Mouse (Mus musculus): Measurements from ENCODE around the gene Canx. TPM values are rescaled to one million over a fixed set of nuclear protein-coding genes. Genes with fewer than 3 reads are reported as not detected.

Gene Canx
- polyA plus RNA-seq, 1 experiment = 79.1 TPM

GRCm38 (mm10) chr11:50285263-50285662, 40.2 kb downstream of the Canx start:
- H3K4me1 ChIP-seq = peaks cover 81% of the 10 kb centered on the region
- peaks cover 7% of the 10 kb centered on the region; the same call in 1 of the 2 replicates for H3K9me3 ChIP-seq
- TF ChIP-seq GATA1 (IDR thresholded peaks at IDR 0.05; ENCODE audit: borderline replicate concordance, low read length) (no peak), FLI1 (IDR thresholded peaks at IDR 0.05; ENCODE audit: low read length) (no peak)
- no peaks in the 10 kb centered on the region for H3K27me3 ChIP-seq (replicated peaks)
- H3K4me3 ChIP-seq (replicated peaks) = no peak overlapping the region
- H3K36me3 ChIP-seq (replicated peaks; ENCODE audit: low read length) = peaks cover 73% of the 10 kb centered on the region

- Histone ChIP-seq H3K27me3 (replicated peaks) (no peaks in the 10 kb centered on the region), H3K4me3 (replicated peaks) (peak overlapping the region; percentile 33), H3K4me1 (peaks cover 81% of the 10 kb centered on the region), H3K9me3 (no peaks in the 10 kb centered on the region), H3K36me3 (replicated peaks; ENCODE audit: low read length) (peaks cover 51% of the 10 kb centered on the region)
- TF ChIP-seq FLI1 (IDR thresholded peaks at IDR 0.05; ENCODE audit: low read length) = no peak
- no peak for TF ChIP-seq GATA1 (IDR thresholded peaks at IDR 0.05; ENCODE audit: borderline replicate concordance, low read length)
These were observed 45.4 kb downstream of the Canx start for GRCm38 (mm10) chr11:50280053-50280452.

GRCm38 (mm10) chr11:50279005-50279404, 46.5 kb downstream of the Canx start:
- Histone ChIP-seq H3K27me3 (replicated peaks) (no peaks in the 10 kb centered on the region), H3K36me3 (replicated peaks; ENCODE audit: low read length) (peaks cover 47% of the 10 kb centered on the region), H3K4me3 (replicated peaks) (no peak overlapping the region), H3K9me3 (no peaks in the 10 kb centered on the region), H3K4me1 (peaks cover 87% of the 10 kb centered on the region)
- TF ChIP-seq GATA1 (IDR thresholded peaks at IDR 0.05; ENCODE audit: borderline replicate concordance, low read length) = no peak
- no peak for TF ChIP-seq FLI1 (IDR thresholded peaks at IDR 0.05; ENCODE audit: low read length)

GRCm38 (mm10) chr11:50277706-50278105, 47.8 kb downstream of the Canx start:
- H3K27me3 ChIP-seq (replicated peaks) = no peaks in the 10 kb centered on the region
- H3K4me3 ChIP-seq (replicated peaks) = peak overlapping the region; percentile 28
- H3K9me3 ChIP-seq = no peaks in the 10 kb centered on the region
- TF ChIP-seq FLI1 (IDR thresholded peaks at IDR 0.05; ENCODE audit: low read length) = no peak
- TF ChIP-seq GATA1 (IDR thresholded peaks at IDR 0.05; ENCODE audit: borderline replicate concordance, low read length) = no peak
- peaks cover 45% of the 10 kb centered on the region for H3K36me3 ChIP-seq (replicated peaks; ENCODE audit: low read length)
- peaks cover 91% of the 10 kb centered on the region for H3K4me1 ChIP-seq

- H3K4me3 ChIP-seq (replicated peaks) = no peak overlapping the region
- peaks cover 96% of the 10 kb centered on the region for H3K4me1 ChIP-seq
- no peaks in the 10 kb centered on the region for H3K9me3 ChIP-seq
- TF ChIP-seq GATA1 (IDR thresholded peaks at IDR 0.05; ENCODE audit: borderline replicate concordance, low read length) (no peak), FLI1 (IDR thresholded peaks at IDR 0.05; ENCODE audit: low read length) (no peak)
- no peaks in the 10 kb centered on the region for H3K27me3 ChIP-seq (replicated peaks)
- peaks cover 46% of the 10 kb centered on the region for H3K36me3 ChIP-seq (replicated peaks; ENCODE audit: low read length)
These were observed 48.4 kb downstream of the Canx start for GRCm38 (mm10) chr11:50277025-50277424.

- Histone ChIP-seq H3K4me1 (peaks cover 100% of the 10 kb centered on the region), H3K9me3 (peaks cover 3% of the 10 kb centered on the region; the same call in 1 of the 2 replicates), H3K27me3 (replicated peaks) (no peaks in the 10 kb centered on the region), H3K36me3 (replicated peaks; ENCODE audit: low read length) (peaks cover 50% of the 10 kb centered on the region), H3K4me3 (replicated peaks) (peak overlapping the region; percentile 86)
- TF ChIP-seq FLI1 (IDR thresholded peaks at IDR 0.05; ENCODE audit: low read length) = no peak
- no peak for TF ChIP-seq GATA1 (IDR thresholded peaks at IDR 0.05; ENCODE audit: borderline replicate concordance, low read length)
These were observed 49.8 kb downstream of the Canx start for GRCm38 (mm10) chr11:50275568-50276151.

- Histone ChIP-seq H3K4me3 (replicated peaks) (peak overlapping the region; percentile 86), H3K4me1 (peaks cover 100% of the 10 kb centered on the region), H3K36me3 (replicated peaks; ENCODE audit: low read length) (peaks cover 53% of the 10 kb centered on the region), H3K9me3 (peaks cover 3% of the 10 kb centered on the region; the same call in 1 of the 2 replicates), H3K27me3 (replicated peaks) (no peaks in the 10 kb centered on the region)
- TF ChIP-seq FLI1 (IDR thresholded peaks at IDR 0.05; ENCODE audit: low read length) (no peak), GATA1 (IDR thresholded peaks at IDR 0.05; ENCODE audit: borderline replicate concordance, low read length) (no peak)
These were observed 50.4 kb downstream of the Canx start for GRCm38 (mm10) chr11:50275077-50275476.

GRCm38 (mm10) chr11:50272819-50273218, 52.7 kb downstream of the Canx start:
- Histone ChIP-seq H3K27me3 (replicated peaks) (no peaks in the 10 kb centered on the region), H3K4me1 (peaks cover 96% of the 10 kb centered on the region), H3K4me3 (replicated peaks) (no peak overlapping the region), H3K9me3 (peaks cover 3% of the 10 kb centered on the region; the same call in 1 of the 2 replicates), H3K36me3 (replicated peaks; ENCODE audit: low read length) (peaks cover 50% of the 10 kb centered on the region)
- TF ChIP-seq FLI1 (IDR thresholded peaks at IDR 0.05; ENCODE audit: low read length) (no peak), GATA1 (IDR thresholded peaks at IDR 0.05; ENCODE audit: borderline replicate concordance, low read length) (no peak)

- Histone ChIP-seq H3K36me3 (replicated peaks; ENCODE audit: low read length) (peaks cover 68% of the 10 kb centered on the region), H3K4me1 (peaks cover 90% of the 10 kb centered on the region), H3K4me3 (replicated peaks) (no peak overlapping the region), H3K9me3 (peaks cover 3% of the 10 kb centered on the region; the same call in 1 of the 2 replicates), H3K27me3 (replicated peaks) (no peaks in the 10 kb centered on the region)
- TF ChIP-seq GATA1 (IDR thresholded peaks at IDR 0.05; ENCODE audit: borderline replicate concordance, low read length) (no peak), FLI1 (IDR thresholded peaks at IDR 0.05; ENCODE audit: low read length) (no peak)
These were observed 55.6 kb downstream of the Canx start for GRCm38 (mm10) chr11:50269885-50270284.

GRCm38 (mm10) chr11:50269163-50269562, 56.3 kb downstream of the Canx start:
- Histone ChIP-seq H3K9me3 (peaks cover 3% of the 10 kb centered on the region; the same call in 1 of the 2 replicates), H3K36me3 (replicated peaks; ENCODE audit: low read length) (peaks cover 74% of the 10 kb centered on the region), H3K4me1 (peaks cover 86% of the 10 kb centered on the region), H3K27me3 (replicated peaks) (no peaks in the 10 kb centered on the region), H3K4me3 (replicated peaks) (no peak overlapping the region)
- TF ChIP-seq GATA1 (IDR thresholded peaks at IDR 0.05; ENCODE audit: borderline replicate concordance, low read length) = no peak
- TF ChIP-seq FLI1 (IDR thresholded peaks at IDR 0.05; ENCODE audit: low read length) = no peak
